ENCODE assay signal across 14 mouse cellular contexts in genomic region chr13:111980205-111980595, GRCm38 (mm10).
A peak's percentile ranks its signal among the peaks of the same experiment; 100 is the strongest.
DNase-seq lines count a peak whose midpoint lies in the region; ATAC-seq and TF ChIP-seq lines count a peak whose summit lies in the region.
"Had no signal": no experiment of that assay in that cellular context is flagged by ENCODE, and none has a peak within 500 bp of the region (broad histone marks: within the 10 kb centered on the region; RNA-seq: fewer than 3 reads in every experiment).

No protein-coding gene starts in this region.

- TF ChIP-seq EP300 in liver, postnatal 0 days (IDR thresholded peaks at IDR 0.05; ENCODE audit: low read depth): no peak

- no peak for TF ChIP-seq CTCF in liver, postnatal 0 days (IDR thresholded peaks at IDR 0.05; ENCODE audit: low read depth)

- H3K36me3 ChIP-seq in liver, postnatal 0 days (replicated peaks; ENCODE audit: insufficient read depth, low read length): no peaks in the 10 kb centered on the region
- H3K36me3 ChIP-seq in liver, embryonic 12.5 days: no peaks in the 10 kb centered on the region
- no peaks in the 10 kb centered on the region for H3K36me3 ChIP-seq in forebrain, embryonic 13.5 days (ENCODE audit: poor library complexity, severe bottlenecking)
- H3K36me3 ChIP-seq in midbrain, embryonic 16.5 days (ENCODE audit: control insufficient read depth, insufficient read depth, low read length): no peaks in the 10 kb centered on the region
- H3K36me3 ChIP-seq: heart, embryonic 15.5 days had no signal

- H3K9me3 ChIP-seq in liver, postnatal 0 days (ENCODE audit: low read length): no peaks in the 10 kb centered on the region
- no peaks in the 10 kb centered on the region for H3K9me3 ChIP-seq in liver, embryonic 12.5 days (replicated peaks)
- H3K9me3 ChIP-seq in forebrain, embryonic 13.5 days (replicated peaks): no peaks in the 10 kb centered on the region
- 0 out of 2 replicates have a peak, but pooled peaks cover 2% of the 10 kb centered on the region for H3K9me3 ChIP-seq in midbrain, embryonic 16.5 days (replicated peaks; ENCODE audit: control insufficient read depth, low read length, poor library complexity, severe bottlenecking)
- H3K9me3 ChIP-seq: heart, embryonic 15.5 days had no signal

- no peaks in the 10 kb centered on the region for H3K27me3 ChIP-seq in liver, postnatal 0 days (ENCODE audit: insufficient read depth, low read length)
- H3K27me3 ChIP-seq in liver, embryonic 12.5 days (replicated peaks): peaks cover 13% of the 10 kb centered on the region; the same call in 1 of the 2 replicates
- H3K27me3 ChIP-seq in forebrain, embryonic 13.5 days: no peaks in the 10 kb centered on the region
- no peaks in the 10 kb centered on the region for H3K27me3 ChIP-seq in midbrain, embryonic 16.5 days (ENCODE audit: control insufficient read depth, insufficient read depth, low read depth, low read length)
- H3K27me3 ChIP-seq: heart, embryonic 15.5 days had no signal

- 61% methylated on average over 12 of the region's 12 CpGs for WGBS in liver, postnatal 0 days (ENCODE audit: insufficient replicate concordance)
- 65% methylated on average over 12 of the region's 12 CpGs for WGBS in liver, embryonic 12.5 days (ENCODE audit: insufficient replicate concordance)
- 44% methylated on average over 12 of the region's 12 CpGs for WGBS in forebrain, embryonic 13.5 days
- 83% methylated on average over 12 of the region's 12 CpGs for WGBS in midbrain, embryonic 16.5 days

- H3K4me1 ChIP-seq in liver, postnatal 0 days (ENCODE audit: insufficient read depth): peaks cover 28% of the 10 kb centered on the region
- H3K4me1 ChIP-seq in liver, embryonic 12.5 days: peaks cover 29% of the 10 kb centered on the region
- H3K4me1 ChIP-seq in forebrain, embryonic 13.5 days: peaks cover 38% of the 10 kb centered on the region
- peaks cover 4% of the 10 kb centered on the region; the same call in 1 of the 2 replicates for H3K4me1 ChIP-seq in midbrain, embryonic 16.5 days (ENCODE audit: control insufficient read depth, insufficient read depth, low read length)

- H3K4me2 ChIP-seq in liver, postnatal 0 days (ENCODE audit: low read depth, low read length): no peak overlapping the region
- no peak overlapping the region for H3K4me2 ChIP-seq in liver, embryonic 12.5 days
- H3K4me2 ChIP-seq in forebrain, embryonic 13.5 days: peak overlapping the region; percentile 44
- no peak overlapping the region for H3K4me2 ChIP-seq in midbrain, embryonic 16.5 days (ENCODE audit: low read length)

- no peak for ATAC-seq in CD4-positive, CD25-positive, alpha-beta regulatory T cell, adult 4 months
- no peak for ATAC-seq in liver, postnatal 0 days
- ATAC-seq in liver, embryonic 12.5 days: no peak
- ATAC-seq in forebrain, embryonic 13.5 days: peak; percentile 52
- ATAC-seq in midbrain, embryonic 16.5 days: no peak

- peak; percentile 26 for DNase-seq in CD4-positive, CD25-positive, alpha-beta regulatory T cell, adult 2 months (ENCODE audit: low read depth, low spot score)
- no peak for DNase-seq in liver, postnatal 0 days
- peak; percentile 33 for DNase-seq in naive thymus-derived CD4-positive, alpha-beta T cell, adult 2 months (ENCODE audit: low read depth)
- no peak for DNase-seq in cerebellum, postnatal 36 days
- DNase-seq: adrenal gland, adult 2 months; cerebellum, adult 18-20 months; liver; lung, postnatal 4 days; right cerebral cortex, adult 18-20 months had no signal

- H3K27ac ChIP-seq in liver, postnatal 0 days (ENCODE audit: low read depth): 0 out of 2 replicates have a peak overlapping the region, but pooled peaks have one; percentile 7
- no peak overlapping the region for H3K27ac ChIP-seq in liver, embryonic 12.5 days
- 0 out of 2 replicates have a peak overlapping the region, but pooled peaks have one; percentile 31 for H3K27ac ChIP-seq in forebrain, embryonic 13.5 days
- H3K27ac ChIP-seq in midbrain, embryonic 16.5 days (ENCODE audit: low read length): no peak overlapping the region
- H3K27ac ChIP-seq: heart, embryonic 15.5 days had no signal

- no peak overlapping the region for H3K9ac ChIP-seq in liver, postnatal 0 days (replicated peaks)
- no peak overlapping the region for H3K9ac ChIP-seq in liver, embryonic 12.5 days
- H3K9ac ChIP-seq in forebrain, embryonic 13.5 days: no peak overlapping the region
- no peak overlapping the region for H3K9ac ChIP-seq in midbrain, embryonic 16.5 days (ENCODE audit: low read depth, low read length)

- no peak overlapping the region for H3K4me3 ChIP-seq in liver, postnatal 0 days (ENCODE audit: low read depth, low read length)
- no peak overlapping the region for H3K4me3 ChIP-seq in liver, embryonic 12.5 days
- no peak overlapping the region for H3K4me3 ChIP-seq in forebrain, embryonic 13.5 days
- H3K4me3 ChIP-seq in midbrain, embryonic 16.5 days (ENCODE audit: low read depth, low read length): no peak overlapping the region

Comparison
In these comparisons a context has a peak if more than half of its experiments do, and no peak if none do; other contexts are left out.
1. H3K27ac ChIP-seq: peak in liver, postnatal 0 days (single experiment) and forebrain, embryonic 13.5 days (single experiment); none in liver, embryonic 12.5 days (single experiment) and midbrain, embryonic 16.5 days (single experiment).
2. DNase-seq: peak in CD4-positive, CD25-positive, alpha-beta regulatory T cell, adult 2 months (single experiment) and naive thymus-derived CD4-positive, alpha-beta T cell, adult 2 months (single experiment); none in liver, postnatal 0 days (single experiment) and cerebellum, postnatal 36 days (0 of 2).